Mouse (Mus musculus): ENCODE data around the gene Scarf2. TPM values are rescaled to one million over a fixed set of nuclear protein-coding genes. Genes with fewer than 3 reads are reported as not detected.

Scarf2 gene
- 2.8 and 3.5 TPM in 2 replicates for polyA plus RNA-seq (2012; rRNA removed)

DNA sequence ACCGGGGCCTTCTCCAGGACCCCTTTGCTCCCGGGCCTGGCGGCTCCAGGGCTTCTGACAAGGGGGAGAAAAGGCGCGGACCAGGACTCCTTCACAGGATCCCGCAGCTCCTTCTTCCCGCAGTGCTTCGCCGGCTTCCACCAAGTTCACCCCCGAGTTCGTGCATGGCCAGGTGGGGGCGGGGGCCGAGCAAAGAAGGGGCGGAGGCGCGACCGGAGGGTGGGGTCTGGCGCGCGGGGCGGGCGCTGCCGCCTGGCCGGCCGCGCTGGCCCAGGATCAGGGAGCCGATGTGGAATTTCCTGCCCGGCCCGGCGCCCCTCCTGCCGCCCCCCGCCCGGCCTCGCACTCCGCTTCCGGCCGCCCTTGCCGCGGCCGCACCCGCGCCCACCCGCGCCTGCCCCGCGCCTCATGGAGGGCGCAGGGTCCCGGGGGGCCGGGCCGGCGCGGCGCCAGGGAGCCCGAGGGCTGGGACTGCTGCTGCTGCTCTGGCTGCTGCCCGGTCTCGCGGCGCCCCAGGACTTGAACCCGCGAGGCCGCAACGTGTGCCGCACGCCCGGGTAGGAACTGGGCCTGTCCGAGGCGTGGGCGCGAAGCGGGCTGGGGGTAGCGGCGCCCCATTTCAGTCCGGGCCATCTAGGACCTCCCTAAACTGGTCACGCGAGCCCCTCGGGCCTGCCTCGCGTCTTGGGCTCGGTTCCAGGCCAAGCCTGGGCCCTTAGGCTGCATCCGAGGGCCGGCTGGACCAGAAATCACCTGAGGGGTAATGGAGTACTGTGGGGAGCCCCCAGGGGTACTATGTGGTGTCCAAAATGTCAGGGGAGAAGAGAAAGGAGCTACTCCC lies at the start of gene Scarf2:
Gene Scarf2, plus strand, starts transcription at position 312 of the 841 bp plus-strand sequence.

DNA sequence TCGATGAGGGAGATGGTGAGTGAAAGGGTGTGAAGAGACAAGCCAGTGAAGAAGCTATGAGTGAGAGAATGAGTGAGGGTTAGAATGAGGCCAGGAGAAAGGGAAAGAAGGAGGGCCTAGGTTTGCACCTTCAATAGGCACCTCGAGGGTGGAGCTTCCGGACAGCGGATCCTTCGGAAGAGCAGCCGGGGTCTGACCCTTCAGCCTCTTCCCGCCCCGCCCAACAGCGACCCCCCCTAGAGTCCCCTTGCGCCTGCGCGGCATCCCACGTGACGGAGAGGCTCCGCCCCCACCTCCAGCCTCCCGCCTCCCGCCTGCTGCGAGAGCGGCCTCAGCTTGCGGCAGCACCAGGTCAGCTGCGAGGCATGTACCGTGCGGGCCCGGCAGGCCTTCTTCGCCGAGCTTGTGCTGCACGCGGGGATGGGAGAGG lies 37.7 kb upstream of the Scarf2 start, which contains the start of gene Klhl22:
Gene Klhl22, plus strand, starts transcription at position 275 of the 430 bp plus-strand sequence.

DNA sequence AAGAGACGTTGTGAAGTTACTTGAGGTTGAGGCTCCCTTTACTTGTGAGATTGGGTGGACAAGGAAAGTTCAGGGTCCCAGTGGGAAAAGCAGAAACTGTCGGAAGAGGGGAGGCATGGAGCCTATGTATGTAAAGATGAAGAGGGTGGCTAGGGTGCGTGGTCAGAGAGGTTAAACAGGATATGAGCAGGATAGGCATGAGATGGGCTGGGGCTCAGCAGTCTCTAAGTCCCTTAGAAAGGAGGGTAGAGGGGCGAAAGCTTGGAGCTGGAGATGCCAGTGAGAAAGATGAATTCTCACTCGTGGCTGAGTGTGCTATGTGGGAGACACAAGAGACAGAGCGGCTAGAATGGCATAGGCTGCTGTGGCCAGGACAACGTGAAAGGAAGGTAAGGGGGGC lies 35.7 kb downstream of the Scarf2 start, which contains the start of gene B830017H08Rik:
Gene B830017H08Rik, plus strand, starts transcription at position 301 of the 400 bp plus-strand sequence.

DNA sequence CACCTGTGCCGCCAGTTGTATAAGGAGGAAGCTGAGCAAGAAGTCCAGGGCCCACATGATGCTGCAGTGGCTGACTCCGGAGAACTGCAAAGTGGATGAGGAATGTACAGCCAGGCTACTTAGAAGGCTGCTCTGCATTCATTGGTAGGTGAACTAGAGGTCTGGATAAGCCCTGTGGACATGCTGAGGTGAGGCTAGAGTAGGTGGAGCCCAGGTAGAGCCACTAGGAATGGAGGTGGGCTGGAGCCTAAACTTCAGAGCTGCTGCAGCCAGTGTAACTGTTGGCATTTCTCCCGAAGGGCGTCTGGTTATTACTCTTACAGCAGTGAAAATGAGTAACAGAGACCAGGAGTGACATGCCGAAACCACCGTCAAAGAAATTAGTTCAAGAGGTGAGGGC lies 41.0 kb downstream of the Scarf2 start, which contains the start of gene Car15:
Gene Car15, minus strand, starts transcription at position 314 of the 400 bp plus-strand sequence.

Other genes with a start within 250 kb of the Scarf2 start
- 0.05 TPM in 1 of 2 replicates, not detected in the other for gene Lrrc74b, start 236.0 kb upstream of the Scarf2 start, polyA plus RNA-seq (2012; rRNA removed)
- gene P2rx6, start 235.4 kb upstream of the Scarf2 start, polyA plus RNA-seq (2012; rRNA removed): 0.05 and 0.06 TPM in 2 replicates
- gene Slc7a4, start 214.1 kb upstream of the Scarf2 start, polyA plus RNA-seq (2012; rRNA removed): 0.93 and 1.2 TPM in 2 replicates
- gene Smpd4, start 177.9 kb upstream of the Scarf2 start, polyA plus RNA-seq (2012; rRNA removed): 25.6 and 30.4 TPM in 2 replicates
- gene Ccdc74a, start 150.8 kb upstream of the Scarf2 start, polyA plus RNA-seq (2012; rRNA removed): 1.7 and 2.2 TPM in 2 replicates
- gene Med15, start 64.4 kb upstream of the Scarf2 start, polyA plus RNA-seq (2012; rRNA removed): 15.1 and 18.3 TPM in 2 replicates
- gene Klhl22, start 37.7 kb upstream of the Scarf2 start, polyA plus RNA-seq (2012; rRNA removed): 11.3 and 11.4 TPM in 2 replicates
- gene B830017H08Rik, start 35.8 kb downstream of the Scarf2 start, polyA plus RNA-seq (2012; rRNA removed): not detected in 2 replicates
- gene Car15, start 41.1 kb downstream of the Scarf2 start, polyA plus RNA-seq (2012; rRNA removed): 0.90 and 1.5 TPM in 2 replicates
- gene Gm20518, start 94.4 kb downstream of the Scarf2 start, polyA plus RNA-seq (2012; rRNA removed): 0.16 and 0.27 TPM in 2 replicates
- 0.01 TPM in 1 of 2 replicates, not detected in the other for gene Tssk1, start 96.9 kb downstream of the Scarf2 start, polyA plus RNA-seq (2012; rRNA removed)
- 13.4 and 14.7 TPM in 2 replicates for gene Dgcr2, start 101.3 kb downstream of the Scarf2 start, polyA plus RNA-seq (2012; rRNA removed)
- not detected in 2 replicates for gene Tssk2, start 101.4 kb downstream of the Scarf2 start, polyA plus RNA-seq (2012; rRNA removed)
- gene Ess2, start 114.1 kb downstream of the Scarf2 start, polyA plus RNA-seq (2012; rRNA removed): 7.5 and 7.8 TPM in 2 replicates
- gene Gsc2, start 117.8 kb downstream of the Scarf2 start, polyA plus RNA-seq (2012; rRNA removed): not detected in 2 replicates
- 31.6 and 36.1 TPM in 2 replicates for gene Slc25a1, start 130.9 kb downstream of the Scarf2 start, polyA plus RNA-seq (2012; rRNA removed)
- 0.33 and 0.36 TPM in 2 replicates for gene Vpreb2, start 183.1 kb downstream of the Scarf2 start, polyA plus RNA-seq (2012; rRNA removed)

Data from liver, embryonic 14 days (tissue).